Mouse (Mus musculus) lung, adult 2 months (tissue): ENCODE measurements around the gene Gm765.

Source experiments
- CTCF ChIP-seq: fragments of 200-500 bp; IDR thresholded peaks from 2 replicates; pipeline ENCODE4 v1.5.1; 2011; ENCODE audit warnings: mild to moderate bottlenecking, low read length, control low read depth; ENCODE audit not compliant: insufficient read depth
- POLR2A ChIP-seq: fragments of 200-500 bp; IDR thresholded peaks from 2 replicates; pipeline ENCODE4 v1.6.1; 2011; ENCODE audit warnings: low read depth, mild to moderate bottlenecking, control low read depth, low read length, borderline replicate concordance; ENCODE audit errors: extremely low read depth

GRCm38 (mm10) chr6:98198706-98199105, 143.8 kb downstream of the Gm765 start:
- TF ChIP-seq CTCF: no peak
- no peak for TF ChIP-seq POLR2A
